Mouse (Mus musculus): ENCODE measurements around the gene Ccz1. TPM values are rescaled to one million over a fixed set of nuclear protein-coding genes. Genes with fewer than 3 reads are reported as not detected.
"Not testable (repeated sequence)": the region's sequence is repeated elsewhere in the genome, so short reads cannot be mapped to it uniquely, and the experiment has no call there.

Gene Ccz1
- polyA plus RNA-seq, 1 experiment = 44.4 TPM

DNA sequence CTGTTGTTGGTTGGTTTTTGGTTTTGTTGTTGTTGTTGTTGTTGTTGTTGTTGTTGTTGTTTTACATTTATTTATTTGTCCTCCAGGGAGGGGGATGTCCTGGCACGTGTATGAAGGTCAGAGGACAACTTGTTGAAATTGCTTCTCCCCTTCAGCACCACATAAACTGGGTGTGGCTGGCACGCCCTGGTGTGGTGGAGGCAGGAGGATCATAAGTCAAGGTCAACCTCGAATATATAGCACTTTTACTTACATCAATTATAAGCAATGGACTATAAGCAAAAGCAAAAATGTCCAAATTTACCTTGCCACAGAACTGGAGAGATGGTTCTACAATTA, 604 bp upstream of the Ccz1 start:
- peak overlapping the region; percentile 38 for H3K4me3 ChIP-seq (replicated peaks; ENCODE audit: control insufficient read depth, low read depth, low read length)

DNA sequence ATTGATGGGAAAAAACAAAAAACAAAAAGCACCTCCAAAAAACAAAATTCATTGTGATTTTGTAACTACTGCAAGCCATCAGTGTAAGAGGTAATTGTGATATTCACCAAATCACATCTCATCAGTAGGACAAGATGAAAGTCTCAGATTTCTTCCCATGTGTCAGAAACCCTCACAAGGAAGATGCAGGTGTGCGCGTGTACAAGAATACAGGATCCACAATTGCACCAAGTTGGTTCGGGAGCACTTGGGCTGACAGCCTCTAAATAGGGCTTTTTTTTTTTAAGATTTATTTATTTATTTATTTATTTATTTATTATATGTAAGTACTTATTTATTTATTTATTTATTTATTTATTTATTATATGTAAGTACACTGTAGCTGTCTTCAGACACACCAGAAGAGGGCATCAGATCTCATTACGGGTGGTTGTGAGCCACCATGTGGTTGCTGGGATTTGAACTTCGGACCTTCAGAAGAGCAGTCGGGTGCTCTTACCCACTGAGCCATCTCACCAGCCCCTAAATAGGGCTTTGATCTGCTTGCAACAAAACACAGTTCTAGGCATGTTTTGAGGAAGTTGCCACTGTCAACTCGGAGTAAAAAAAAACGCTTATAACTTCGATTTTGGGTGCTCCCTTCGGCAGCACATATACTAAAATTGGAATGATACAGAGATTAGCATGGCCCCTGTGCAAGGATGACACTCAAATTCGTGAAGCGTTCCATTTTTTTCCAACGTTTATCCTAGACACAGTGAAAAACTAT, 1.1 kb downstream of the Ccz1 start:
- H3K4me3 ChIP-seq (replicated peaks; ENCODE audit: control insufficient read depth, low read depth, low read length) = peak overlapping the region; percentile 14
- not testable (repeated sequence) for H3K4me1 ChIP-seq (ENCODE audit: control insufficient read depth, insufficient read depth, low read length); H3K27ac ChIP-seq (ENCODE audit: control insufficient read depth, insufficient read depth, low read depth, low read length, poor library complexity)
- WGBS = 33% methylated on average over 13 of the region's 13 CpGs

More for the DNA sequence above, 604 bp upstream of the Ccz1 start:
- whole genome bisulfite sequencing = 58% methylated on average over 3 of the region's 3 CpGs
- H3K27ac ChIP-seq (ENCODE audit: control insufficient read depth, insufficient read depth, low read depth, low read length, poor library complexity) = no peak overlapping the region
- no peak for TF ChIP-seq CTCF (IDR thresholded peaks at IDR 0.05; ENCODE audit: control insufficient read depth, insufficient read depth, low read length)
- TF ChIP-seq POLR2A (IDR thresholded peaks at IDR 0.05; ENCODE audit: borderline replicate concordance, control insufficient read depth, low read depth, low read length) = no peak
- peaks cover 1% of the 10 kb centered on the region; the same call in 1 of the 2 replicates for H3K4me1 ChIP-seq (ENCODE audit: control insufficient read depth, insufficient read depth, low read length)

DNA sequence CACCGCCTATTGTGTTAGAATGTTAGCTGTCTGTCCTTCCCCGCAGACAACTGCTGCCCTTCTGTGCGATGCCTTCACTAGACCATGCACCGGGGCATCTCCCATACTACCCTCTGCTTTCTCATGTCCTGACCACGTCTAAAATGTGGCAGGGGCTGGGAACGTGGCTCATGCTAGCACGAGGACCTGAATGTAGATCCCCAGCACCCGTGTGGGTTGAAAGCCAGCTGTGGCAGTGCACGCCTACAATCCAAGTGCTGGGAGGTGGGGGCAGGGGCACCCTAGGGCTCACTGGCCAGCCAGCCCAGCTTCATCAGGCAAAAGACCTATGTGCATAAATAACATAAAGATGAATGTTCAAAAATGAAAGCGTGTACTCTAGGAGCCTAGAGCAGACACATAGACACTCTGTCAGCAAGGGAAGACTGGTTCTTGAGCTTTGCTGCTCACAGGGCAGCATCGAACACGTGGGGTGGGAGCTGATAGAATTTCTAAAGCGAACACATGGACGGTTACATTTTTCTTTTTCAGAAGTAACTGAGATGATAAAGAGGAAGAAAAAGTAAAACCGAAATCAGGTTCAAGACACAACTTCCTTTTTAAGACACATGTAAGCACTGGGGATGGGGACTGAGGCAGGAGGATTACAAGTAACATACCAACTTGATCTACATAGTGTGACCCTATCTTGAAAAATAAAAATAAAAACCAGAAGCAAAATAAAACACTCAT, 12.1 kb downstream of the Ccz1 start:
- peaks cover 3% of the 10 kb centered on the region; the same call in 1 of the 2 replicates for H3K4me1 ChIP-seq (ENCODE audit: control insufficient read depth, insufficient read depth, low read length)
- TF ChIP-seq POLR2A (IDR thresholded peaks at IDR 0.05; ENCODE audit: borderline replicate concordance, control insufficient read depth, low read depth, low read length) (0 out of 2 replicates have a peak, but pooled peaks have one; percentile 16), CTCF (IDR thresholded peaks at IDR 0.05; ENCODE audit: control insufficient read depth, insufficient read depth, low read length) (no peak)
- H3K27ac ChIP-seq (ENCODE audit: control insufficient read depth, insufficient read depth, low read depth, low read length, poor library complexity) = peak overlapping the region; percentile 86
- WGBS = 51% methylated on average over 15 of the region's 15 CpGs
- no peak overlapping the region for H3K4me3 ChIP-seq (replicated peaks; ENCODE audit: control insufficient read depth, low read depth, low read length)

DNA sequence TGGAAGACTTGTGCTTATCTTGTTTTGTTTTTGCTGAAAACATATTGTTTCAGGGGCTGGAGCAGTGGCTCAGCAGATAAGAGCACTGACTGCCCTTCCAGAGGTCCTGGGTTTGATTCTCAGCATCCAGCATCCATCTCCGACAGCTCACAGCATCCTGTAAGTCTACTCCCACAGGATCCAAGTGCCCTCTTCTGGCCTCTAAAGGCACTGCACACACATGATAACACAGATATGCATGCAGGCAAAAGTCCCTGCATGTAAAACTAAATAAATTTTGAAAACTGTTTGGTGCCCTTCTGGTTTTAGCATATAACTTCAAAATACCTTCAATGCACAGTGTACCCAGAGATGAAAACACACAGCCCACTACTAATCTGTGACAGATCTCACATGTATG, 15.3 kb downstream of the Ccz1 start:
- H3K27ac ChIP-seq (ENCODE audit: control insufficient read depth, insufficient read depth, low read depth, low read length, poor library complexity) = no peak overlapping the region
- H3K4me1 ChIP-seq (ENCODE audit: control insufficient read depth, insufficient read depth, low read length) = peaks cover 3% of the 10 kb centered on the region; the same call in 1 of the 2 replicates
- 76% methylated on average over 1 of the region's 1 CpGs for WGBS
- H3K4me3 ChIP-seq (replicated peaks; ENCODE audit: control insufficient read depth, low read depth, low read length) = no peak overlapping the region
- TF ChIP-seq POLR2A (IDR thresholded peaks at IDR 0.05; ENCODE audit: borderline replicate concordance, control insufficient read depth, low read depth, low read length) (no peak), CTCF (IDR thresholded peaks at IDR 0.05; ENCODE audit: control insufficient read depth, insufficient read depth, low read length) (peak; percentile 20; the same call in 1 of the 2 replicates)

DNA sequence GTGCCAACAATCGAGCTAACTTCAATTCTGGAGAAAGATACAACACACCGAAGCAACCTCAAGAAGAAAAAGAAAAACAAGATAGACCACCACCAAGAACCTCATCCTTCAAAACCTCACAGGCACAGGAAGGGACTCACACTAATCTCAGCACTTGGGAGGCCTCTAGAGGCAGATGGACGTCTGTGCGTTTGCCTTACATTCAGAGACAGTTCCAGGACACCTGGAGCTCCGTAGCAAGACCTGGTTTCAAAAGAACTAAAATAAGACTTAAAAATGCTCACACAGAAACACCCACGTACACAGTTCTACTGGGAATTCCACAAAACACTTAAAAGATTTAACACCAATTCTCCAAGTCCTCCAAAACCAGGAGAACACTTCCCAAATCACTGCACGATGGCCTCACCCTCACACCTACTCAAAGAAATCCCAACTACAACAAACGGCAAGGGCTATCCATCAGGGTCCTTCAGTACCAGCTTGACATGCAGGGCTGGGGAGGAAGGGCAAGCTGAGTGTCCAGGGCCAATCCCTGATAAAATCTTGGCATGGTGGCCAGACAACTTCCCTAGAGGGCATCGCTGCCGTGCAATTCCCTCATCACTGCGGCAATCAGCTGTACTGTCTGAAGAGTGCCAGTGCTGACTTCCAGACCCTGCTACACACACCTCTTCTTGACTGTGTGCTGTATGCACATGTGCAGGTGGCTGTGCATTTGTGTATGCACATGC, 19.9 kb downstream of the Ccz1 start:
- Histone ChIP-seq H3K4me3 (replicated peaks; ENCODE audit: control insufficient read depth, low read depth, low read length) (no peak overlapping the region), H3K4me1 (ENCODE audit: control insufficient read depth, insufficient read depth, low read length) (no peaks in the 10 kb centered on the region), H3K27ac (ENCODE audit: control insufficient read depth, insufficient read depth, low read depth, low read length, poor library complexity) (no peak overlapping the region)
- 82% methylated on average over 11 of the region's 11 CpGs for WGBS
- TF ChIP-seq CTCF (IDR thresholded peaks at IDR 0.05; ENCODE audit: control insufficient read depth, insufficient read depth, low read length) = no peak
- TF ChIP-seq POLR2A (IDR thresholded peaks at IDR 0.05; ENCODE audit: borderline replicate concordance, control insufficient read depth, low read depth, low read length) = no peak

DNA sequence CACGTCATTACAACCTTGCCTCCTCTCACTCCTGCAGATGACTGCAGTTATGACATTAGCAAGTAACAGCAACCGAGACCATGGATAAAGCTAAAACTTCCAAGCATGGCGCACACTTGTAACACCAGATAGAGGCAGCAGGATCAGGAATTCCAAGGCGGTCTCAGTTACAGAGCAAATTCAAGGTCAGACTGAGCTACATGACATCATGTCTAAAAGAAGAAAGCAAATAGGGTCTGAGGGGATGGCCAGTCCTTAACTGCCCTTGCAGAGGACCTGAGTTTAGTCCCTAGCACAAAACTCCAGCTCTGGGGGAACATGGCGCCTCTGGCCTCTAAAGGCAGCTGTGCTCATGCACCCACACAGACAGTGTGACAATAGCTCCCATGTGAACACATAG, 20.8 kb downstream of the Ccz1 start:
- H3K4me3 ChIP-seq (replicated peaks; ENCODE audit: control insufficient read depth, low read depth, low read length) = no peak overlapping the region
- no peaks in the 10 kb centered on the region for H3K4me1 ChIP-seq (ENCODE audit: control insufficient read depth, insufficient read depth, low read length)
- H3K27ac ChIP-seq (ENCODE audit: control insufficient read depth, insufficient read depth, low read depth, low read length, poor library complexity) = no peak overlapping the region
- TF ChIP-seq POLR2A (IDR thresholded peaks at IDR 0.05; ENCODE audit: borderline replicate concordance, control insufficient read depth, low read depth, low read length) = no peak
- TF ChIP-seq CTCF (IDR thresholded peaks at IDR 0.05; ENCODE audit: control insufficient read depth, insufficient read depth, low read length) = no peak
- WGBS = 92% methylated on average over 5 of the region's 5 CpGs

DNA sequence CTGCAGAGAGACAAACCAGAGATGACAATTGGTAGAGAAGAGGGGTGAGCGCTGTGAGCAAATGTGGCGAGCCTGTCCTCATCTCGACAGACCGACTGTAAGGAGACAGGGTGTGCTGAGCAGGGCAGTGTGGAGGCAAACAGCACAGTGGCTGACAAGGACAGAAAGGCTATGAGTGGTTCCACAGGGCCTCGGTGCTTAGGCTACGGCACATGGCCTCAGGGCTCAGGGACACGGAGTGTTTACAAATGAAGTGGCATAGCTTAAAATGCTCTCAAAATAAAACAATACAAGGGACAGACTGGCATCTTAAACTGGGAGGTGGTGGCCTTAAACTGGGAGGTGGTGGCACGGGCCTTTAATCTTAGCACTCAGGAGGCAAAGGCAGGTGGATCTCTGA, 21.4 kb downstream of the Ccz1 start:
- H3K27ac ChIP-seq (ENCODE audit: control insufficient read depth, insufficient read depth, low read depth, low read length, poor library complexity) = no peak overlapping the region
- H3K4me1 ChIP-seq (ENCODE audit: control insufficient read depth, insufficient read depth, low read length) = no peaks in the 10 kb centered on the region
- 94% methylated on average over 8 of the region's 8 CpGs for WGBS
- no peak overlapping the region for H3K4me3 ChIP-seq (replicated peaks; ENCODE audit: control insufficient read depth, low read depth, low read length)
- TF ChIP-seq CTCF (IDR thresholded peaks at IDR 0.05; ENCODE audit: control insufficient read depth, insufficient read depth, low read length) (no peak), POLR2A (IDR thresholded peaks at IDR 0.05; ENCODE audit: borderline replicate concordance, control insufficient read depth, low read depth, low read length) (no peak)

DNA sequence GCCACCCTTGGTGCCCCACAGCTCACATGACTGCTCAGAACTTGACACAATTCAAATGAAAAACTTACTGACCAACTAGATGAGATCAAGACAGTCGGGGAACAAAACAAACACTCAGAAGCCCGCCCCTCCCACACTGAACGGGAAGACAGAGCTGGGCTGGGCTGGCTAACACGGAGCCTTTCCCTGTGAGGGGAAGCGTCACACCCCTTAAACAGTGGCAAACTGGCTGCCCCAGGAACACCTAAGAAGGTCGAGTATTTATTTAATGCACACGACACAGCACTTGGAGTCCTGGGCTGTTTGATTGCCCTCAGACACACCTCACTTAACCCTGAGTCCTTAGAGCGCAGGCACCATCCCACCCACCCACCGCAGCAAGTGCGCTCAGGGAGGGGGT, 22.0 kb downstream of the Ccz1 start:
- no peak overlapping the region for H3K4me3 ChIP-seq (replicated peaks; ENCODE audit: control insufficient read depth, low read depth, low read length)
- no peaks in the 10 kb centered on the region for H3K4me1 ChIP-seq (ENCODE audit: control insufficient read depth, insufficient read depth, low read length)
- WGBS = 89% methylated on average over 10 of the region's 10 CpGs
- TF ChIP-seq CTCF (IDR thresholded peaks at IDR 0.05; ENCODE audit: control insufficient read depth, insufficient read depth, low read length) (no peak), POLR2A (IDR thresholded peaks at IDR 0.05; ENCODE audit: borderline replicate concordance, control insufficient read depth, low read depth, low read length) (no peak)
- H3K27ac ChIP-seq (ENCODE audit: control insufficient read depth, insufficient read depth, low read depth, low read length, poor library complexity) = no peak overlapping the region
